Mouse (Mus musculus) testis, adult 2 months (tissue): ENCODE results near the gene Slc12a8.

ENCODE experiments used
- CTCF ChIP-seq: fragments of 200-500 bp; IDR thresholded peaks from 2 replicates; pipeline ENCODE4 v1.5.1; 2012; ENCODE audit warnings: low read depth, mild to moderate bottlenecking, inconsistent platforms, low read length, moderate library complexity; ENCODE audit not compliant: control insufficient read depth, insufficient read depth, insufficient replicate concordance
- POLR2A ChIP-seq: fragments of 200-500 bp; IDR thresholded peaks from 2 replicates; pipeline ENCODE4 v1.6.1; 2012; ENCODE audit warnings: low read depth, mild to moderate bottlenecking, inconsistent platforms, low read length, moderate library complexity; ENCODE audit not compliant: control insufficient read depth

- TF ChIP-seq POLR2A (no peak), CTCF (no peak)
Observed at GRCm38 (mm10) chr16:33698277-33698790, 181.2 kb downstream of the Slc12a8 start.
